Mouse (Mus musculus) v-Abl transformed pro-B cells (cell line): ENCODE data around the gene Casp7.
"Not testable (repeated sequence)": the region's sequence is repeated elsewhere in the genome, so short reads cannot be mapped to it uniquely, and the experiment has no call there.

ENCODE experiments used
- in situ Hi-C, 2 experiments: fragments of 400-800 bp; cut with MboI; formaldehyde crosslinking; loops; one replicate each; pipeline ENCODE4 v1.15.1; 2025; ENCODE audit not compliant: unreplicated experiment in 2 of 2

Gene Casp7

GRCm38 (mm10) chr19:56396669-56397621 is at the start of gene Casp7:
Gene Casp7, plus strand, starts transcription at chr19:56397129.
- in situ Hi-C loops = no loop called here

DNA sequence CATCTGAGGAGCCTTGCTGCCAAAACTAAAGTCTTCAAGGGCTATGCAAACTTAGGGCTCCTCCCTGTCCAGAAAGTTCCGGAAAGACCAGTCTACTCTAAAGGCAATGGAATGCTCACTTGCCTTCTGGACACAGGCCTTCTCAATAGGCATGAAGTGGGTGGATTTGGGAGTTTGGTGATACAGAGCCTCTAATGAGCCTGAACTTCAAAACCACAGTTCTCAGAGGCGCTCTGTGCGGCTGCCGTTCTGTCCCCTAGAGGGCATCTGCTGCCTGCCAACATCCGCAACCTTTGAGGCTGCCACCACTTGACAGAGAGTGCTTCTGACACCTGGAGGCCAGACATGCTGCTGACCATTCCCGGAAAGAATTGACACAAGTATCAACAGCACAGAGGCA is 47.6 kb upstream of the Casp7 start:
- in situ Hi-C loops = no loop called here

GRCm38 (mm10) chr19:56353689-56354088 is 43.2 kb upstream of the Casp7 start:
- in situ Hi-C loops = no loop called here

DNA sequence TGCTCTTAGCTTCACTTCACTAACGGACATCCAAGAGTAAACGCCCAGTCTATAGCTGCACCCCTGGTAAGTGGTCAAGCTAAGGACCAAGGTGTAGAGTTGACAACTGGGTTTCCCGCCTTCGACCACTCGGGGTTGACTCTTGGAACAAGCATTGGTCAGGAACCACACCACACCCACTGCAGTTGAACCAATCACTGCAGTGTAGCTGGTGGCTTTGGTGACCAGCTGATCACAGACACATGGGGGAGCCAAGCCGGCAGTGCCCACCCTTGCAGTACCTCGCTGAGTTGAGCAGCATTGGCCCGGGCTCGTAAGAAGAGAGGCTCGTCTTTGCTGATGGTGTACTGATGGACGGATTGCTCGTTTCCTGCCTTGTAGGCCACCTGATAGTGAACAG is 41.7 kb upstream of the Casp7 start:
- in situ Hi-C loops = no loop called here

GRCm38 (mm10) chr19:56356480-56357373 is 40.2 kb upstream of the Casp7 start:
- in situ Hi-C loops = no loop called here

DNA sequence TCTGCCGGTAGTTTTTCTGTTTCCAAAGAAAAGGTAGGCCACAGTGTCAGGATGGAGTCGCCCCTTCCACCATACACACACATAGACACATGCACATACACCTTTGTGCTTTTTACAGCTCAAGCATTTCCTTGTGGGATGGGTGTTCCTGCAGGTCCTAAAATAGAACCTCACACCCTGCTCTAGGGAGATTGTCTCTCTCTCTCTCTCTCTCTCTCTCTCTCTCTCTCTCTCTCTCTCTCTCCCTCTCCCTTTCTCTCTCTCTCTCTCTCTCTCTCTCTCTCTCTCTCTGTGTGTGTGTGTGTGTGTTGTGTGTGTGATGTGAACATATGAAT is 39.6 kb upstream of the Casp7 start:
- in situ Hi-C loops = not testable (repeated sequence)

DNA sequence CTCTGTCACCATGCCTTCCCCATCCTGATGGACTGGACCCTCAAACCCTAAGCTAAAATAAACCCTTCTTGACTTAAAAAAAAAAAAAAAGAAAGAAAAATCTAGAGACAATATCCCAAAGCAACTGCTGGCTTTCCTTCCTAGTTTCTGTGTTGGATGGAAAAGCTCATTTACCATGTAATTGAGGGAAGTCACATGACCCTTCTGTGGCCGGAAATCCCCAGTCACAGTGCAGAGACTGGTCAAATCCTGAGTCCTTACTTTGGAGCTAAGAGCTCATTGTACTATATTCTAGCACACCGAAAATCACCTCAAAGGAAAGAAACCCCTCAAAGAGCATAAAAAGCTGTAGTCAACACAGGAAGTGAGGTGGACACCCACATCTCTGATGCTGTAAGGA is 38.0 kb upstream of the Casp7 start:
- in situ Hi-C loops = no loop called here

GRCm38 (mm10) chr19:56363721-56364460 is 33.0 kb upstream of the Casp7 start:
- in situ Hi-C loops = no loop called here

- in situ Hi-C loops = no loop called here
Measured at GRCm38 (mm10) chr19:56364563-56364962, 32.4 kb upstream of the Casp7 start.

DNA sequence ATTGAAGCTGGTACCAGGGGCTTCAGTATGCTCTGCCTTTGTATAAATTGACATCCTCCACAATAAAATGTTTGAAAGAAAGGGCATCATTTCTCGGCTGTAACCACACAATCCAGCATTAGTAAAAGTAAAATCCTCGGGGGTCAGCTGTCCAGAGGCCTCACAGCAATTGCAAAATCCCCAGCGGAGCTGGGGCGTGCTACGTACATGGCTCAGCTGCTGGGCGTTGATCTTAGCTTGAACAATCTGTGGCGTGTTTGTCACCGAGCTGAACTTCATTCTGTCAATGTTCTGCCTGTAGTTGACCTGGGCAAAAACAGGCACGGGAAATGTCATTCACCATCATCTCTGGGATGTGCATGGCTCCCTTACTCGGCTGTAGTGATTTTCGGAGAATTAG is 30.8 kb upstream of the Casp7 start:
- in situ Hi-C loops = no loop called here

- in situ Hi-C loops = no loop called here
Measured at GRCm38 (mm10) chr19:56366625-56367024, 30.3 kb upstream of the Casp7 start.

GRCm38 (mm10) chr19:56367778-56368177 is 29.2 kb upstream of the Casp7 start:
- in situ Hi-C loops = no loop called here

DNA sequence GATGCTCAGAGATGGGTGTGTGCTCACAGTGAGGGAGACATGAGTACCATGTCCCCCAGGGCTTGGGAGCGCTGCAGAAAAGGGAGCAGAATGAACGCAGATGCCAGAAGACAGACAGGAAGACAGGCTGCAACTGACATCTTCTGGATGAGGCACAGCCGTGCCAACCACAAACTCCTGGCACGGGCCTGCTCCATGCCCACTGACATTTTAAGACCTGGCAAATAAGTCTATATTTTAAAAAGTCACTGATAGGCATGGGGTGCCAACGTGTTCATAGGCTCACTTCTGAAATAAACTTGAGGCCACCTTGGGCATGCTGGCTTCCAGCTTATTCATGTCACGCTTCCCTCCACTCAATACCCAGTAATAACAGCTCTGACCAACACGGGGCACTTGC is 28.0 kb upstream of the Casp7 start:
- in situ Hi-C loops = no loop called here

GRCm38 (mm10) chr19:56370389-56371150 is 26.4 kb upstream of the Casp7 start:
- in situ Hi-C loops = no loop called here

GRCm38 (mm10) chr19:56372226-56372625 is 24.7 kb upstream of the Casp7 start:
- in situ Hi-C loops = no loop called here

- in situ Hi-C loops = no loop called here
Measured at GRCm38 (mm10) chr19:56373246-56373645, 23.7 kb upstream of the Casp7 start.

GRCm38 (mm10) chr19:56374011-56374410 is 22.9 kb upstream of the Casp7 start:
- in situ Hi-C loops = no loop called here

DNA sequence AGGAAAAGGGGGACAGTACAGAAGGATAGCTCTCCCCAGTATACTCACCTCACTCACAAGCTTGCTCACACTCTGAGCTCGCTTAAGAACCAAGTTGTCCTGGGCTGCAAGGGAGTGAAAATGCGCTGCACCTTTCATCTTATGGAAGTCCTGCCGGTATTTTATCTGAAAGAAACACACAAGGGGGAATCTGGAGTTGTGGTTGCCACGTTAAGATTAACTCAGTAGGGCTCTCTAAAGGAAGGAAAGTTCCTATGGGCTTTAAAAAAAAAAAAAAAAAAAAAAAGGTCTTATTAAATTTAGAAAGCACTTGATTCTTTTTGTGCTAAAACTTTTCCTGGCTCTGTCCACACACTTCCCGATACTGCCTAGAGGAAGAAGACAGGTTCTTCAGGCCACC is 18.9 kb upstream of the Casp7 start:
- in situ Hi-C loops = no loop called here

DNA sequence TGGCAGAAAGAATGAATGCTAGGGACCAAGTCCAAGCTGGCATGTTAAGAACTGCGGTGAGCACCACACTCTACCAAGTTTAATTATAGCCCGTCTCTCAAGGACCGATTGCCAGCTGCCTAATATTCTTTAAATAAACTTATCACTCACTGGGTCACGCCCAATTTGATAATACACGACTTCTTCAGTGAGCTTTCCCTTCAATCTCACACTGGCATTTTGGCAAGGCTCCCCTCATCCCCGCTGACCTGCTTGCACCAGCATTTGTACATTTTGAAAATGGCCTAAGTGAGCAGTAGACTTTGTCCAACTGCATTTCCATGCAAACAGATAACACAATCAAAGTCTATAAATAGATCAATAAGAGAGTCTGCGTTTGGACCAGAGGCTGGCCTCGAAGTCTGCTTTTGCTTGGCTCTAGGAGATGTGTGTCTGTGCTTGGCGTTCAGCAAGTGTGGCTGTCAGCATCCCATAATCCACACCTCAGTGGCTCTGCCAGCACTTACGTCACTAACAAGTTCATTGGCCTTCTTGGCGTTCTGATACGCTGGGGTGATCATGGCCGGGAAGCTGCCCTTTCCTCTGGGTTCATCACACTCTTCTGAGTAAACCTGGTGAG is 18.3 kb upstream of the Casp7 start:
- in situ Hi-C loops = no loop called here

GRCm38 (mm10) chr19:56380341-56380740 is 16.6 kb upstream of the Casp7 start:
- in situ Hi-C loops = no loop called here
